Mouse (Mus musculus) ES-Bruce4 (cell line): Measurements from ENCODE around the gene 2010300C02Rik.

ENCODE experiments used
- CTCF ChIP-seq: IDR thresholded peaks from one replicate; pipeline ENCODE4 v1.8.1; 2011; ENCODE audit warnings: low read depth, low read length
- POLR2A ChIP-seq: IDR thresholded peaks from one replicate; pipeline ENCODE4 v1.8.1; 2011; ENCODE audit warnings: low read length; ENCODE audit not compliant: insufficient read depth

DNA sequence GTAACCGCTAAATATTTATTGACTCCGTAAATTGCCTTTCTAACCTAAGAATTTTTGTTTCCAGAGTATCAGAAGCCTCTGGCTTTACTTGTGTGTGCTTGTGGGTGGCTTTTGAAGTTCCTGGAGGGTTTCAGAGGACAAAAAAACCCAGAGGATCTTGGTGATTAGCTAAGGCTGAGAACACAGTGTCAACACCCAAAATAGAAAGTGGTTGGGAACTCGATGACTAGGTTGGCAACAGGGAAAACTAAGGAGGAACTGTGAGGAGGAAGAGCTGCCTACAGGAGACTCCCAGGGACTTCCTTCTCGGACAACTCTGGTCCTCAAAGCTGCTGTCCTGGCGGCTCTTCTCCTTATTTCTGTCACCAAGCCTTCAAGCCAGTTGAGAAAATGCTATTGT, 1.2 kb upstream of the 2010300C02Rik start:
- TF ChIP-seq CTCF = no peak
- TF ChIP-seq POLR2A = no peak
